Mouse (Mus musculus) embryo, embryonic 11 days (tissue): Measurements from ENCODE around the gene 2210011C24Rik.
"Not testable (repeated sequence)": the region's sequence is repeated elsewhere in the genome, so short reads cannot be mapped to it uniquely, and the experiment has no call there.

Experiments
- DNase-seq: peaks from one replicate; pipeline ENCODE4 v3.0.0-alpha.2; 2015

The 2210011C24Rik gene

DNA sequence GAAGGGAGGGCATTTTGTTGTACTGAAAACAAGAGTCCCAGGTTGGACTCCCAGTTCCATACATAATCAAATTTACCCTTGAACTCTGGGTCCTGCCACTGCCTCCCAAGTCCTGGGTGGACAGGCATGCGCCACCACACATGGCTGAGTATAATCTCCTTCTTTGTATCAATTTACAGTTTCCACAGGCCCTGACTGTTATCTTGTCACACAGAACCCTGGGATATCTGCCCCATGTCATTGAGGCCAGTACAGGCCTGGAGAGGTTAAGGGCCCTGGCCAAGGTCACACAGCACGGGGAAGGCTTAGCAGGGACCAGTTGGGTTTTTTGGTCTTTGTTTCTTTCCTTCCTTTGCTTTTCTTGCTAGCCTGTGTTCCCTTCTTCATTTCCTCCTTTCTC is 19.5 kb downstream of the 2210011C24Rik start:
- DNase-seq = no peak

DNA sequence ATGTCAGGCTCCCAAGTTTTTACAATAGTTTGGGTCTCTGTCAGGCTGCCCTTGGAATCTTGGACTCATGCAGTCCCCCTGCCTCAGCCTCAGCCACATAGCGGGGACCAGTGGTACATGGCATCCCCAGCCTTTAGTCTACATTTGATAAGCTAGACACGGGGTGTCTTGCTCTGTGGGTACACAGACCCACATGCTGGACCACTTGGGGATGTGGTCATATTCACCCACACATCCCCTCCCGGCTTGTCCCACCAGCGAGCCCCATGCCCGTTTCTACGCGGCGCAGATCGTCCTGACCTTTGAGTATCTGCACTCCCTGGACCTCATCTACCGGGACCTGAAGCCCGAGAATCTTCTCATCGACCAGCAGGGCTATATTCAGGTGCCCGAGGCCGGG is 21.8 kb downstream of the 2210011C24Rik start:
- DNase-seq = no peak

DNA sequence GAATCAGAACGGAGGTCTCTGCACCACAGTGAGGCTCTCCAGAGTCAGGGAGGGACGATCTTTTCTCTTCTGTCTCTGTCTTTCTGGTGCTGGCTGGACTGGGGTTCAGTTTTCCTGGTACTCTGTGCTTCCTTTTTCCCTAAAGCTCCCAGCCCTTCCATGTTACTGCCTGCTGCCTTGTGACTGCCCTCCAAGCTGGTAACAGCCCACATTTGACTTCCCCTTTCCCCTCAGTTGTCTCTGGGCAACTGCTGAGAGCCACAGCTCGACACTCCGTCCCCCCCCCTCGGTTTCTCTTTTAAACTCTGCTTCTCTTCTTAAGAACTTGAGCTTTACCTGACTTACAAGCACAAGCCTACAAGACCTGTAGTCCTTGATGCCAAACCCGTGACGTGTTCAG is 22.7 kb downstream of the 2210011C24Rik start:
- no peak for DNase-seq

DNA sequence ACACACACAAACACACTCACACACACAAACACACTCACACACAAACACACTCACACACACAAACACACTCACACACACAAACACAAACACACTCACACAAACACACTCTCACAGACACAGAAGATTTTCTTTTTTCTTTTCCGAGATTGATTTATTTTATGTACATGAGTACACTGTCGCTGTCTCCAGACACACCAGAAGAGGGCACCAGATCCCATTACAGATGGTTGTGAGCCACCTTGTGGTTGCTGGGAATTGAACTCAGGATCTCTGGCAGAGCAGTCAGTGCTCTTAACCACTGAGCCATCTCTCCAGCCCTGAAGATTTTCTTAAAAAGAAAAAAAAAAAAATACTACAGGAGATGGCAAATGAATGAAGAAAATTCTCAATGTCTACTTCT is 28.7 kb downstream of the 2210011C24Rik start:
- not testable (repeated sequence) for DNase-seq

DNA sequence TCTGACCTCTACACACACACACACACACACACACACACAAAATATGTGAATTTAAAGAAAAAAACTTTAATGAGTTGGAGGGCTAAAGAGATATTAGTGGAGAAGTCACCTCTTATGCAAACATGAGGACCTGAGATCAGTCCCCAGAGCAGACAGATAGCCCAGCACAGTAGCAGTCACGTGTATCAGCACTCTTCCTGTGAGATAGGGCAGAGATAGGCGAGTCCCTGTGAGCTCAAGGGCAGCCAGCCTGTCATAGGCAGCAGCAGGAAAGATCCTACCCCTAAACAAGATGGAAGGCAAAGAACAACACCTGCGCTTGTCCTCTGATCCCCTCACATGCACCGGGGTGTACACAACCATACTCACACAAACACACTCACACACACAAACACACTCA is 29.5 kb downstream of the 2210011C24Rik start:
- no peak for DNase-seq

DNA sequence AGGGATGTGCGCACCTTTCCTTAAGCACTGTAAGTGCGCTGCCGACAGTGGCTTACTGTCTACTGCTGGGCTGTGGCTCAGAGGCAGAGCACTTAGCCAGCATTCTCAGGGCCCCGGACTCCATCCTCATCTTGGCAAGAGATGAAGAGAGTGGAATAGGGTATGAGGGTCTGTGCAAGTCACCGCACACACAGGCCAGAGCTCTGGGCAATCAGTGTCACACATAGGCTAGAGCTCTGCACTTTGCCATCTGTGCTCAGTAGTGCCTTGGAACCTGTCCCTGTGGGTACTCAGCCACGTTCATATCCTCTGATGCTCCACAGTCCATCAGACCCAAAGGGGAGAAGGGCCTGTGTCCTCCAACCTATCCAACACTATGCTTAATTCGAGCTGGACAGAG is 30.4 kb downstream of the 2210011C24Rik start:
- DNase-seq = no peak

DNA sequence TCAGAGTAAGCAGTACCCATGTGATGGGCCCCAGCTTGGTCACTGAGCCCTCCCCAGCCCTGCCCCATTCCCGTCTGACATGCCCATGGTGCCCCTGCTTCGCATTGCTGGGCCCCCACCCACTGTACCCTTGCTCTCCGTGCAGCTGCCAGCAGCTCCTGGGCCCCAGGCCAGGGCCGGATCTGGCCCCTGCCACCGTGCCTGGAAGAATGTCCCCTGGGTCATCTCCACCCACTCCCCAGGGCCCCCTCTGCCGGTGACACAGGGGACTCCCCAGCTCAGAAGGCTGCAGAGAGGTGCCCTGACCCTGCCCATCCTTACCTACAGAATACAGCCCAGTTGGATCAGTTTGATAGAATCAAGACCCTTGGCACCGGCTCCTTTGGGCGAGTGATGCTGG is 31.1 kb downstream of the 2210011C24Rik start:
- no peak for DNase-seq

DNA sequence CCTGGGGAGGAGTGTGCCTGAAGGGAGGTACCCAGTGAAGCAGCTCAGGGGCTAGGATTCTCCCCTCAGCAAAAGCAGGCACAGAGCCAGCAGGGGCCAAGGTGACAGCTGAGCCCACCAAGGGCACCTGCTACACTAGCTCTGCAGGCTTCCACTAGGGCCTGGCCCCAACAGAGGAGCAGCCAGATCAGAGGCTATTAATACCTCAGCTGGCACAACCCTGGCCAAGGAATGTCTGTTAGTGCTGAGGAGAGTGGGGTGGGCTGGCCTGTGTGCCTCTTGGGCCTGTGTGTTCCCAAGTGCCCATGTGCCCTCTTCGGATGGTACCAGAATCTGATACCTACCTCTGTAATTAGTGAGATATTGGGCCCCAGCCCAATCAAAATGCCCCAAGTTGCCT is 31.7 kb downstream of the 2210011C24Rik start:
- DNase-seq = no peak

DNA sequence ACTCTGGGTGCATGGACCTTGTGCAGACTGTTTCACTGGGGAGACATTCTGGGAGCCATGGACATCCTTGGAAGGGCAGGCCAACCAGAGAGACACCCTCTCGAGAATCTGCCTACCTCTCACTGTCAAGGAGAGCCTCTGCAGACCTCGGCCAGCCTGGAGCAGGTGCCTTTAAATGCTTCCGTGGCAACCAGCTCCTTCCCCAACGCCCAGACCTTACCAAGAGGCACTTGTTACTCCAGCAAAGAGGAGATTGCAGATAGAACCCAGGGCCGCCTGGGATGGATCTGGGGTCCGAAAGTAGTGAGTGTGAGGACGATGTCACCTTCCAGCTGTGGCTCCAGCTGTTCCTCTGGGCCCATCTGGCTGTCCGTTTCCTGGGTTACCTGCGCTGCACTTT is 33.8 kb downstream of the 2210011C24Rik start:
- no peak for DNase-seq

DNA sequence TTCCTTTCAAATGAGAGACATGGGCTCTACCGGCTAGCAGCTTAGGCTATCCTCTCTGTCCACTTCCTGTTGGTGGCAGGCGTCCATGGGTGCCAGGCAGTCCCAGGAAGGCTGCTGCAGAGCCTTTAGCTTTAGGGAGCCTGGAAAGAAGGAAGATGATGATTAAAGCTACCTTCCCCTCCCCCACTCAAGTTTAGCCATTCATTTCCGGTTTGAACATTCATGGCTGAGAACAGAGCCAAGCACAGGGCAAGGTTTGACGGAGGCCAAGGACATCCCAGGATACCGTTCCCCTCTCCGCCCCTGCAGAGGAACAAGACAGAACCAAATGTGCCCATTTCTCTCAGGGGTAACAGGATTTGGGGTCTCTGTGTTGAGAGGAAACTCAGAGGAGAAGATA is 34.3 kb downstream of the 2210011C24Rik start:
- DNase-seq = no peak

DNA sequence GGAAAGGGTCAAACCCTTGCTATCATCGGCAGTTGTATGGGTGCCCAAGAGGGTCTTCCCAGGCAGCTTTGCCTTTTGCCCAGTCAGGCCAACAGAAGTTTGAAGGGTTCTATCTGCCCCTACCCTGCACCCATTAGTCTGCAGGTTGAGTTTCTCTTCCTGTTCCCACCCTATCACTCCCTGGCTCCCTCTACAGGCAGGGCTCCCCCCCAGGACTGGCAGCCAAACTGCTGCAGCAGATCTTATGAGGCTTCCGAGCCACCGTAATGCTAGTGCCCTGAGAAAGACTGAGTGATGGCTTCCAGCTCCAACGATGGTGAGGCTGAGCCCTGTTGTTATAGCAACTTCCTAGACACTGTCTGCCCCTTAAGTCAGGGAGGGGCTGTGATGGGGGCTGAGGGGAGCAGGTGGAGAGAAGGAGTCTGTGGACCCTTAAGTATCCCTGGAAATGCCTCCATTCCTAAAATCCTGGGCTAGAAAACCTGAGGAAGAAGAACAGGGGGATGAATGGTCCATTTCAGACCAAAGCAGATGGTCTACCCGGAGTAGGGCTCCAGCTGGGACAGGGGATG is 35.1 kb downstream of the 2210011C24Rik start:
- DNase-seq = no peak

DNA sequence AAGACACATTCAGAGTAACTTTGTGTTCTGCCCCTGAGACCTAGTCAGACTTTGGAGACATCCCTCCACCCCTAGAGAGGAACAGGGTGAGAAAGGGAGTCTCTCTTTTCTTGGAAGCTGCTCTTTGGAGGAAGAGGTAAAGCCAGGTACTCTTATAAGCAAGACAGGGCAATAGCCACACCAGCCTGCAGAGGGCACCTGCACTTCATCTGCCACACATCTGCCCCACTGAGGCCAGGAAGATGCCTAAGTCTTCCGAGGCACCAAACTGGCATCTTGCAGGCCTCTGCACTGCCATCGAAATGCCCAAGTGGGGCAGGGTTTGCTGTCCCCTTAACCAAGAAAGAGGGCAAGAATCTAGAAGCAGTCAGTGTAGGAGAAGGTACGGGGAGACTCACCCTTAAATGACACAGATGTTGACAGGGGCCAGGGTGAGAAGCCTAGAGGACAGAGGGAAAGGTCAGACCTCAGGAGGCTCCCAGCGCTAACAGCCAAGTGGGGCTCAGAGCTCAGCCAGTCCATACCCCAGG is 35.8 kb downstream of the 2210011C24Rik start:
- no peak for DNase-seq

DNA sequence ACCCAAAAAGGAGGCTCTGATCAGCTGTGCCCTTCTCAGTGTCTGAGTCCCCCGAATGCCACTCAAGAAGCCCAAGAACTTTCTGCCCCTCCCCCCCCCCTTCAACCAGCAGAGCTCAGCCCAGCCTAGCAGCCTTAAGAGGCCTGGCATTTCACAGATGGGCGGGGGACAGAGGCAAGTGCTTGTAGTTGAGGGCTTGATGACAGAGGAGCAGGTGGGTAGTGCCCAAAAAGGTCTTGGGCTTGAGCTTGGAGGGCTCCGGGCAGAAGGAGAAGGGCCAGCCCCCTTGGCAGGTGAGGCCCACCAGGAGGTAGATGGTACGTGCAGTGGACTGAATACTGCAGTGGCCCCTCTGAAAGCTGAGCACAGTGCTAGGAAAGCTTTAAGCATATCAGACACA is 37.5 kb downstream of the 2210011C24Rik start:
- no peak for DNase-seq

DNA sequence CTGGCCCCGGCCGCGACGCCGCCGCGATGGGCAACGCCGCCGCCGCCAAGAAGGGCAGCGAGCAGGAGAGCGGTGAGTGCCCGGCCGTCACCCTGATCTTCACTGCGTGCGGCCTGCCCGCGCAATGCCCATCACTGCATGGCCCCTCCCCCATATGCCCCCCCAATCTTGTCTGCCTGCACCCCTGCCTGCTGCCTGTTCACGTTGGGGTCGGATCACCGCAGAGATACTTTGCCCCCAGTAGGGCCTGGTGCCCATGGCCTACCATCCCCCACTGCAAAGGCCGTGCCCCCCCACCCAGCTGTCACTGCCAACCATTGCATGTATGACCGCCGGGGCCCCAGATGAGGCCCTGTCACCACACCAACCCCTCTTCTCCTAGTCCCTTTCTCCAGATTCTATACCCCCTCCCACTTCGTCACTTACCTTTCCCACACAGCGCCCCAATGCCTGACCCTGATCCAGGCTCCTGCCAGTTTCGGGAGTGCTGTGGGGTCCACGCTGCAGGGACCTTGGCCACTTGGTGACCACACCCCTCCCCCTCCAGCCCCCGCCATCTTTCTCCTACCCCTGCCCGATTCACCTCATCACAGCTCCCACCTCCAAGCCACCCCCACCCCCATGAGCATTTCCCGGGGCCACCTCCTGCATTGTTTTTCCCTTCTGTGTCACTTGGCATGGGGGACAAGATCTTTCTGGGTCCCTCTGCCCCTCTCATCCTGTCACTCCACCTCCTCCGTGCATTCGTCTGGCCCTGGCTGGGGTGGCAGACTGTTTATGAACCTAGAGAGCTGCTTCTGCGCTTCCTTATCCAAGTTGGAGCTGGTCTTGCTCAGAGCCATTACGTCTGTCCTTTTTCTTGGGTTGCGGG is 38.6 kb downstream of the 2210011C24Rik start:
- DNase-seq = no peak

DNA sequence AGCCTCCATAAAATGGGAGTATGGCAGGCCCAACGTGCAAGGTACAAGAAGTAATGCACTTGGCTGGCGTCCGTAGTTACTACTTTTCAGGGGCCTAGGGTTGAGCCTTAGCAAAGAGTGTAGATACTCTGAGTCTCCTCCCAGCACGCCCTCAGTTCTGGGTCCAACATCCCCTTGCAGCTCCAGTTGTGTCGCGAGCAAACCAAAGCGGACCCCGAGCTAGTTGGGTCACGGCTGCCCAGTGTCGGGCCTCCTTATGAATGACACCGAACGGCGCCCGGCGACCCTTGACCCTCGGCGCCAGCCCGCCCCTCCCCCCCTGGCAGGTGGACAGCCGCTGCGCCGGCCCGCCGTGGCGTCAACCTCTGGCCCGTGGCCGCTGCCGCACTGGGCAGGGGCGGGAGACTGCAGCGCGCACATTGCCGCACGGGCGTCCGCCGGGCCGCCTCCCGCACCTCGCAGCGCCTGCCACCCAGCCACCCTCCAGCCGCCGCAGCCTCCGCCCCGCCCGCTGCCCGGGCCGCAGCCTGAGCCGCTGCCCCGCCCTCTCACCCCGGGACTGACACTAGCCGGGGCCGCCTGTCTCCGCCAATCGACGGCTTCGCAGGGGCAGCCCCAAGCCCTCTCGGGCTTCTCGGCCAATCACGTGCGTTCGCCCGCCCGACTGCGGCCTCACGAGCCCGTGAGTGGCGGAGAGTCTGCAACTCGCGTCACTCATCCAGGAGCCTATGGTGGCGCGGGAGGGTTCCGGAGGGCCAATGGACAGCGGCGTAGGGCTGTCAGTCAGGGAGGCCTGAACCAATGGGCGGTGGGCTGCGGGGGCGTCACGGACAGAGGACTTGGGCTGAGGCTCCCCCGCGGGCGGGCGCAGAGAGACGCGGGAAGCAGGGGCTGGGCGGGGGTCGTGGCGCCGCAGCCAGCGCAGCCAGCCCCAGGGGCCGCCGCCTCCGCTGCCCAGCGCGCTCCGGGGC is 39.5 kb downstream of the 2210011C24Rik start, which contains the start of gene Prkaca:
Gene Prkaca, plus strand, starts transcription at position 844 of the 971 bp plus-strand sequence.
- DNase-seq = peak; percentile 100

DNA sequence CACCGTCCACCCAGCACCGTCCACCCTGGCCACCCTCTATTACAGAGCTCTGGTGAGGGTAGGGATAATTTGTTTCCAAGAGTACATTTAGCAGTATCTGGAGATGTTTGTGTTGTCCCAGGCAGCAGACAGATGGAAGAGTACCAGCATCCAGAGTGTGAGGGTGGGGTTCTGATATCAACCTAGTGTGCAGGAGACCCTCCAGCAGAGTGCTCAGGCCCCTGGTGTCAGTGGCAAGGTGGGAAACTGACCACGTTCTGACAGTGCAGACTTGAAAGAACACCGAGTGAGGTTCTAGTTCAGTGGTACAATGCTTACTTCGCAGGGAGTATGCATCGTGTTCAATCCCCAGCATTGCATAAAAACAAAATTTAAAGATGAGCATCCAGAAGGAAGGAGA is 40.3 kb downstream of the 2210011C24Rik start:
- no peak for DNase-seq

DNA sequence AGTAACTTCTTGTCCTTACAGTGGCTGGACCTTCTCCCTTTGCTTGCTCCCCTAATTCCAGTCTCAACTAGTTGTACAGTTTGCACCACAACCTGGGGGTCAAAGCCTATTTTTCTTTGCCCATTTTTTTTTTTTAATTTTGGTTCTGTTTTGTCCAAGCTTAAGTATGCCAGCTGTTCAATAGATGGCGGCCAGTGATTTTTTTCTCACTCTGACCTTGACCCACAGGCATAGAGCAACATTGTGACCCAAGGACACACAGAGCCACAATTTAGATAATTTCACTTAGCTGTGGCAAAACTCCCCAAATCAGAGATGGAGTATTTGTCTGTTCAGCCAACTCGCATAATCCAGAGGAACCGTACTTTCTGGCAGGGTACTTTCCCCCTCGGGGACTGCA is 40.9 kb downstream of the 2210011C24Rik start:
- DNase-seq = no peak

DNA sequence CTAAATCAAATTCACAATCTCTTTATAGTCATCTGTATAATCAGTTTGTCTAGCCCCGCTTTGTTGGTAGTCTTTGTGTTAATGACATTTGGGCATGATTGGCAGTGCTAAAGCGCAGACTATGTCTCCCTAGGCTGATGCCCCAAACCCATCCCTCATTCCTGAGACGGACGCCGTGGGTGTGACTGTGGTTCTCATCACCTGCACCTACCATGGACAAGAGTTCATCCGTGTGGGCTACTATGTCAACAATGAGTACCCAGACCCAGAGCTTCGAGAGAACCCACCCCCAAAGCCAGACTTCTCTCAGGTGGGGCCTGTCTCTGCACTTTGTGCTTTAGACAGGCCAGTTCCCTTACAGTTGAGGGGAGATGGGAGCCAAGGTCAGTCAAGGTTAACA is 44.3 kb downstream of the 2210011C24Rik start:
- no peak for DNase-seq

DNA sequence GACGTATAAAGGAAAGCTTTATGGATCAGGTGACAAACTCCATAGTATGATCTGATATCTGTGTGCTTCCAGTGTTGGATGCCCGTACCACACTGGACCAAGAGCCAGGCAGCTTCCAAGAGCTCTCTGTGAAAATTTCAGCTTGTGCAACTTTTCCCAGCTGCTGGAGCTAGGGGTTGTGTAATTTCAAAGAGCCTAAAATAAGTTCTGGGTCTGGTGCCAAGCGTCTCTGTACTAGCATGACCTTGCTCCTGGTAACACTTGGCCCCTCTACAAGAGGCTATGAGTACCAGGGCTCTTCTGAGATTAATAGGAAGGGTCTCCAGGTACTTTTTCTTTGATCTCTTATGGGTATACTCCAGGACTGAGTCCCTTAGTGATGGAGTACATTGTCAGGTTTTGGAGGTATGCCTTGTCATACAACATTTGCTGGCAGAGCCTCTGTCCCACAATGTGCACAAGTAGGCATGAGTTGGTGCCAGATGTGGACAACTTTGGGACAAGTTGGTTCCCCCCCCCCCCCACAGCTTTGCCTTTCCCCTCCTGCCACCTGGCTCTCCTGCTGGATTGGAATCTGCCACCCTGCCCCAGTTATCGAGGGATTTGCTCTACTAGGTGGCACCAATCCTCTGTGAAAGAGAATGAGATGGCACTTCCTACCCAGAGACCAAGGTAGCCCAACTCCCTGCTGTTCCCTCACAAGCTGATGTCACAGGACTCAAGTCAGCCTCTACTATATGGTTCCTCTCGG is 47.8 kb downstream of the 2210011C24Rik start:
- DNase-seq = no peak
